In the genomic region with DNA sequence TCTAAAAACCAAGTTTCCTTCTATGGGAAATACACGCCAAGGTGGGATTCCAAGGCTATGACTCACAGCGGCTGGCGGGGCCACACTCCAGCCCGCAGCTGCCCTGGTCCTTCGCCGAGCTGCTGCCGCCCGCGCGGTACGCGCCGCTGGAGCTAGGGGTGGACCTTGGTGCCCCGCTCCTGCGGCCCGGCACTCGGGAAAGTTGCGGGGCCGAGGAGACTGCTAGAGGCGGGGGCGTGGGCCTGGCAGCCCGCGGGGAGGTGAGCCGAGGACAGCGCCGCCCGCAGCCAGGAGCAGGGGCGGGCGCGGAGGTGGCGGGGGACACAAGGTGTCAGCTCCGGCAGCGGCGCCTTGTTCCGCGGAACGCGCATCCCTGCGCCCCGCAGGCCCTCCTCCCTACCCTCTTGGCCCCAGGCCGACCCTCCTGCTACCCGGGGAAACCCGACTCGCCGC, we compare ENCODE assay signal across 8 mouse cellular contexts. TPM values are rescaled to one million over a fixed set of nuclear protein-coding genes. Genes with fewer than 3 reads are reported as not detected.
DNase-seq lines count a peak whose midpoint lies in the region; ATAC-seq and TF ChIP-seq lines count a peak whose summit lies in the region.
"Had no signal": no experiment of that assay in that cellular context is flagged by ENCODE, and none has a peak within 500 bp of the region (broad histone marks: within the 10 kb centered on the region; RNA-seq: fewer than 3 reads in every experiment).

No protein-coding gene starts in this region.

- H3K27me3 ChIP-seq in hindbrain, embryonic 16.5 days (replicated peaks; ENCODE audit: control insufficient read depth, insufficient read depth, low read length): no peaks in the 10 kb centered on the region
- no peaks in the 10 kb centered on the region for H3K27me3 ChIP-seq in limb, embryonic 13.5 days
- H3K27me3 ChIP-seq in myocyte (ENCODE audit: control insufficient read depth, insufficient read depth, insufficient read length): no peaks in the 10 kb centered on the region

- peak overlapping the region; percentile 79 for H3ac ChIP-seq in myocyte (ENCODE audit: control insufficient read depth, insufficient read length)

- H3K79me2 ChIP-seq in myocyte (ENCODE audit: control insufficient read depth, insufficient read depth): peaks cover 47% of the 10 kb centered on the region

- peak overlapping the region; percentile 86 for H3K4me3 ChIP-seq in hindbrain, embryonic 16.5 days (ENCODE audit: low read length)
- peak overlapping the region; percentile 94 for H3K4me3 ChIP-seq in limb, embryonic 13.5 days
- H3K4me3 ChIP-seq in myocyte: peak overlapping the region; percentile 49

- peak overlapping the region; percentile 82 for H3K4me2 ChIP-seq in hindbrain, embryonic 16.5 days (ENCODE audit: low read length)
- H3K4me2 ChIP-seq in limb, embryonic 13.5 days (replicated peaks): peak overlapping the region; percentile 85
- peak overlapping the region; percentile 83 for H3K4me2 ChIP-seq in myocyte (ENCODE audit: low read depth)

- ATAC-seq in hindbrain, embryonic 16.5 days: peak; percentile 38
- peak; percentile 41 for ATAC-seq in limb, embryonic 13.5 days (ENCODE audit: low FRiP score, low read depth)

- peak overlapping the region; percentile 91 for H3K27ac ChIP-seq in hindbrain, embryonic 16.5 days (ENCODE audit: low read depth, low read length)
- peak overlapping the region; percentile 99 for H3K27ac ChIP-seq in limb, embryonic 13.5 days

- WGBS in hindbrain, embryonic 16.5 days: 0% methylated on average over 24 of the region's 45 CpGs
- whole genome bisulfite sequencing in limb, embryonic 13.5 days: under 1% methylated on average over 44 of the region's 45 CpGs

- peak overlapping the region; percentile 87 for H3K9ac ChIP-seq in hindbrain, embryonic 16.5 days (ENCODE audit: low read depth, low read length)
- peak overlapping the region; percentile 99 for H3K9ac ChIP-seq in limb, embryonic 13.5 days

- peaks cover 2% of the 10 kb centered on the region; the same call in 1 of the 2 replicates for H3K36me3 ChIP-seq in hindbrain, embryonic 16.5 days (ENCODE audit: control insufficient read depth, insufficient read depth, low read length)
- H3K36me3 ChIP-seq in limb, embryonic 13.5 days: peaks cover 9% of the 10 kb centered on the region
- H3K36me3 ChIP-seq in myocyte (ENCODE audit: control insufficient read depth, insufficient read depth): peaks cover 4% of the 10 kb centered on the region

- DNase-seq in adrenal gland, postnatal 10 days: peak; percentile 66
- DNase-seq in cerebellum, postnatal 14 days: peak; percentile 66 to 68
- peak; percentile 65 for DNase-seq in gastrocnemius, postnatal 10 days
- peak; percentile 46 for DNase-seq in thymus, postnatal 14 days

- TF ChIP-seq POLR2A in myocyte (IDR thresholded peaks at IDR 0.05; ENCODE audit: insufficient read length, low read depth): peak; percentile 83

- no peaks in the 10 kb centered on the region for H3K9me3 ChIP-seq in hindbrain, embryonic 16.5 days (ENCODE audit: control insufficient read depth, low read length)
- no peaks in the 10 kb centered on the region for H3K9me3 ChIP-seq in limb, embryonic 13.5 days

- peaks cover 40% of the 10 kb centered on the region for H3K4me1 ChIP-seq in hindbrain, embryonic 16.5 days (ENCODE audit: control insufficient read depth, insufficient read depth, low read depth, low read length)
- H3K4me1 ChIP-seq in limb, embryonic 13.5 days: peaks cover 70% of the 10 kb centered on the region

TF ChIP-seq in myocyte, 11 proteins besides CTCF, POLR2A, EP300 and RAD21:
- no peak for TF ChIP-seq MAX (IDR thresholded peaks at IDR 0.05; ENCODE audit: low read depth)
- TF ChIP-seq TCF3 (IDR thresholded peaks at IDR 0.05; ENCODE audit: insufficient read length, low read depth): peak; percentile 47
- TF ChIP-seq TCF12 (IDR thresholded peaks at IDR 0.05; ENCODE audit: insufficient read depth, poor library complexity, severe bottlenecking): no peak
- TF ChIP-seq REST (IDR thresholded peaks at IDR 0.05; ENCODE audit: insufficient read depth, insufficient read length): no peak
- TF ChIP-seq POLR2AphosphoS2 (IDR thresholded peaks at IDR 0.05; ENCODE audit: insufficient read length, low read depth): peak; percentile 61
- peak; percentile 75 for TF ChIP-seq SRF (IDR thresholded peaks at IDR 0.05; ENCODE audit: control insufficient read depth, insufficient read length, low read depth)
- TF ChIP-seq CEBPB (IDR thresholded peaks at IDR 0.05; ENCODE audit: insufficient read depth, poor library complexity, severe bottlenecking): no peak
- no peak for TF ChIP-seq USF1 (IDR thresholded peaks at IDR 0.05; ENCODE audit: low read depth)
- TF ChIP-seq E2F4 (IDR thresholded peaks at IDR 0.05; ENCODE audit: insufficient read depth): no peak
- TF ChIP-seq MYOG (IDR thresholded peaks at IDR 0.05; ENCODE audit: control insufficient read depth in 1 of 3, insufficient read depth in 1 of 3, insufficient read length in 2 of 3, low read depth in 2 of 3): peak; percentile 12 to 86 (median 84)
- TF ChIP-seq MYOD1 (IDR thresholded peaks at IDR 0.05; ENCODE audit: control insufficient read depth in 1 of 3, insufficient read length in 2 of 3, low read depth in 2 of 3): peak in 2 of 3 experiments; percentile 90 to 95

RNA-seq across cellular contexts. Expression of gene Sertad4, which starts 0.7 kb away (rescaled TPM):
- total RNA-seq in adrenal gland, postnatal 10 days (2021): 1 to 10 TPM; 7.9 to 9.3 TPM
- total RNA-seq in gastrocnemius, postnatal 10 days (2021): 10 to 100 TPM; 11.4 to 17.5 TPM
- polyA plus RNA-seq in hindbrain, embryonic 16.5 days (2015; fragmentation: Nextera tagmentation; extraction: Ambion mirVana): 8.5 and 18.5 TPM in 2 replicates
- polyA plus RNA-seq in limb, embryonic 13.5 days (2015; fragmentation: Nextera tagmentation; extraction: Ambion mirVana): 65.4 and 75.3 TPM in 2 replicates
- 21.3 TPM for polyA plus RNA-seq in myocyte (2012; fragmentation: generic; extraction: Trizol)
- total RNA-seq: hematopoietic stem cell, adult 5-6 weeks had no signal

Comparison
In these comparisons a context has a peak if more than half of its experiments do, and no peak if none do; other contexts are left out.
1. Peak in every context shown above with its lines: DNase-seq, ATAC-seq, H3K4me3 ChIP-seq and H3K27ac ChIP-seq.